Mouse (Mus musculus) midbrain, embryonic 12.5 days (tissue): ENCODE results near the gene Lpin2. TPM values are rescaled to one million over a fixed set of nuclear protein-coding genes. Genes with fewer than 3 reads are reported as not detected.

ENCODE experiments used
- ATAC-seq: fragments of 200-750 bp; cut with Nextera tagmentation; 2 replicates; pipeline ENCODE4 v1.8.0; 2017; ENCODE audit warnings: low read depth, moderate TSS enrichment, moderate library complexity; ENCODE audit not compliant: low FRiP score
- H3K27ac ChIP-seq: fragments of 300-500 bp; sonication (generic); replicated peaks from 2 replicates; pipeline ENCODE4 v1.5.1; 2016; ENCODE audit warnings: mild to moderate bottlenecking
- H3K27me3 ChIP-seq: fragments of 300-500 bp; sonication (generic); 2 replicates; pipeline ENCODE4 v1.6.1; 2016; ENCODE audit warnings: mild to moderate bottlenecking
- H3K36me3 ChIP-seq: fragments of 300-500 bp; sonication (generic); 2 replicates; pipeline ENCODE4 v1.6.1; 2016
- H3K4me1 ChIP-seq: fragments of 300-500 bp; sonication (generic); 2 replicates; pipeline ENCODE4 v1.6.1; 2016
- H3K4me2 ChIP-seq: fragments of 300-500 bp; sonication (generic); replicated peaks from 2 replicates; pipeline ENCODE4 v1.6.1; 2016; ENCODE audit warnings: mild to moderate bottlenecking, moderate library complexity
- H3K4me3 ChIP-seq: fragments of 300-500 bp; sonication (generic); 2 replicates; pipeline ENCODE4 v1.5.1; 2016; ENCODE audit warnings: mild to moderate bottlenecking
- H3K9ac ChIP-seq: fragments of 300-500 bp; sonication (generic); replicated peaks from 2 replicates; pipeline ENCODE4 v1.6.1; 2016; ENCODE audit warnings: mild to moderate bottlenecking, moderate library complexity
- H3K9me3 ChIP-seq: fragments of 300-500 bp; sonication (generic); 2 replicates; pipeline ENCODE4 v1.6.1; 2016; ENCODE audit warnings: mild to moderate bottlenecking
- WGBS: fragments of 180-500 bp; shearing (Covaris S2); methylation state at CpG from one replicate; pipeline ENCODE4 v1.1.7; 2016; 5-methylcytosine and 5-hydroxymethylcytosine counted together
- polyA plus RNA-seq: library from polyadenylated mRNA; unstranded; fragments of >200 nt; fragmentation: Nextera tagmentation; extraction: Ambion mirVana; gene quantifications from 2 replicates; pipeline ENCODE4 v1.2.1, GENCODE M21; 2016

Gene Lpin2
- polyA plus RNA-seq, 1 experiment from 2014 or later, result 41.4 TPM

DNA sequence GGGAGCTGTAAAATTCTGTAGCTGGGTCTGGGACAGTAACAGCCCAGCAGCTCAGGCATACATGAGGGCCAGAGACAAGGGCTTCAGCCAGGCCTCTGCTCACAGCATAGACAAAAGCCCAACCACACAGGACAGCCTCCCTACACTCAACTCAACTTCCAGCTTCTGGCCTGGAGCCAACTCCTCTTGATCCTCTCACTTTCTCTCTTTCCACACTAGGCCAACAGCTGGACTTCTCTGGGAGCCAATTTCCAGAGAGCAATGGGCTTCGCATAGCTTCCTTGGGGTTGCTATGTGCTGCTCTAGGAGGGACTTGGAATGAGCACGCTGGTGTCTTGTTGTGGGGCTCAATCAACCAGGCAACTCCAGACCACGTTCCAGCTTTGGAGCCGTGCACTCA lies 100.9 kb downstream of the Lpin2 start:
- Histone ChIP-seq H3K4me2 (no peak overlapping the region), H3K9ac (no peak overlapping the region), H3K36me3 (no peaks in the 10 kb centered on the region), H3K4me3 (no peak overlapping the region), H3K9me3 (no peaks in the 10 kb centered on the region), H3K27ac (no peak overlapping the region), H3K4me1 (no peaks in the 10 kb centered on the region), H3K27me3 (no peaks in the 10 kb centered on the region)
- no peak for ATAC-seq
- 86% methylated on average over 4 of the region's 4 CpGs for WGBS

DNA sequence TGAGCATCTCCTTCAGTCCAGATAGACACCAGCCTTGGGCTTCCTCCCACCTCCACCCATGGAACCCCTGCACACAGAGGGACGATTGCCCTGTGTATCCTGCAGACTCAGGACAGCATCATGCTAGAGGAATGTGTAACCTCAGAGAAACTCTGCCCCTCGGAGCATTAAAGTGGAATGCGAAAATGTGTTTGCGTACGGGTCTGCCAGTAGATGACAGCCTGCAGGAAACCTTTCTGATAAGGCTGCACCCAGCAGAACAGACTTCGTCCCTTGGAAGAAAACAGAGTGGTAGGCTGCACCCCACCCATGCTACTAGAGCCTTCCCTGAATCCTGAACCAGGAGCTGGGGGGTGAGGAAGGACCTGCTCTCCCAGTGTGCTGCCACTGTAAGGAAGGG lies 102.5 kb downstream of the Lpin2 start:
- no peak overlapping the region for H3K9ac ChIP-seq
- no peak overlapping the region for H3K4me3 ChIP-seq
- no peak for ATAC-seq
- H3K9me3 ChIP-seq, result no peaks in the 10 kb centered on the region
- H3K27me3 ChIP-seq, result no peaks in the 10 kb centered on the region
- H3K36me3 ChIP-seq, result no peaks in the 10 kb centered on the region
- H3K27ac ChIP-seq, result no peak overlapping the region
- 81% methylated on average over 6 of the region's 6 CpGs for WGBS
- H3K4me2 ChIP-seq, result no peak overlapping the region
- H3K4me1 ChIP-seq, result no peaks in the 10 kb centered on the region

DNA sequence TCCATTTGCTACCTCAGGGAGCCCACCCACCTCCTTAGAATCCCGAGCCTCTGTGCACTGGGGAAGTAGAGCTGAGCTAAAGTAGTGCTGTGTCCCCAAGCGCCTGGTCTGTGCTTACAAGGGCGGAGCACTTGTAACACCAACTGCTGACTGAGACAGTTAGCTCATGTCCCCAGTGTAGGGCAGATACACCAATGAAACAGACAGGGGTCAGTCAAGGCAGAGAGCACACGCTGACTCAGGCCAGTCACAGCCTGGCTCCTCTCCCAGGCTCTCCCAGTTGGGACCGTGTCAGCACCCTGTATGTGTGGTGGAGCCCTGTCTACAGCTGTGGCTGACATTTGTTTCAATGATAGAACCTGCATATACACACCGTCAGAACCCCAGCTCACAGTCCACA lies 103.6 kb downstream of the Lpin2 start:
- no peak overlapping the region for H3K4me2 ChIP-seq
- WGBS, result 80% methylated on average over 6 of the region's 6 CpGs
- H3K9me3 ChIP-seq, result no peaks in the 10 kb centered on the region
- no peak overlapping the region for H3K4me3 ChIP-seq
- no peaks in the 10 kb centered on the region for H3K27me3 ChIP-seq
- H3K4me1 ChIP-seq, result no peaks in the 10 kb centered on the region
- H3K27ac ChIP-seq, result no peak overlapping the region
- no peaks in the 10 kb centered on the region for H3K36me3 ChIP-seq
- ATAC-seq, result no peak
- H3K9ac ChIP-seq, result no peak overlapping the region

DNA sequence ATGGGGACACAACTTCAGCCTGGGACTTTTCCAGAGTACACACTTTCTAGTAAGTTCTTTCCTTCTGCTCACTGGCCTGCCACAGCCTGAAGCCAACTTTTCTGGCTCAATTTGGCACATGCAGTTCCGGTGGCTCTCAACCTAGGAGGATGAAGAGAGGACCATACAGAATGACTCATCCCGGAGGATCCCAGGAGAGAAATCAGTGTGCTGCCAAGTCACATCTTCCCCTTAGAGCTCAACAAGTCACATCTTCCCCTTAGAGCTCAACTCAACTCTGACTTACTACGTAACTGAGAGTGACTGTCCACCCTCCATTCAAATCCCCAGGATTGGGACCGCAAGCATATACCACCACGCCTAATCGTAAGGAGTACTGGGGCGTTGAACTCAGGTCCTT lies 105.2 kb downstream of the Lpin2 start:
- no peaks in the 10 kb centered on the region for H3K27me3 ChIP-seq
- H3K36me3 ChIP-seq, result no peaks in the 10 kb centered on the region
- H3K9ac ChIP-seq, result no peak overlapping the region
- no peaks in the 10 kb centered on the region for H3K4me1 ChIP-seq
- WGBS, result 94% methylated on average over 7 of the region's 7 CpGs
- no peaks in the 10 kb centered on the region for H3K9me3 ChIP-seq
- no peak for ATAC-seq
- no peak overlapping the region for H3K4me3 ChIP-seq
- H3K4me2 ChIP-seq, result no peak overlapping the region
- no peak overlapping the region for H3K27ac ChIP-seq

DNA sequence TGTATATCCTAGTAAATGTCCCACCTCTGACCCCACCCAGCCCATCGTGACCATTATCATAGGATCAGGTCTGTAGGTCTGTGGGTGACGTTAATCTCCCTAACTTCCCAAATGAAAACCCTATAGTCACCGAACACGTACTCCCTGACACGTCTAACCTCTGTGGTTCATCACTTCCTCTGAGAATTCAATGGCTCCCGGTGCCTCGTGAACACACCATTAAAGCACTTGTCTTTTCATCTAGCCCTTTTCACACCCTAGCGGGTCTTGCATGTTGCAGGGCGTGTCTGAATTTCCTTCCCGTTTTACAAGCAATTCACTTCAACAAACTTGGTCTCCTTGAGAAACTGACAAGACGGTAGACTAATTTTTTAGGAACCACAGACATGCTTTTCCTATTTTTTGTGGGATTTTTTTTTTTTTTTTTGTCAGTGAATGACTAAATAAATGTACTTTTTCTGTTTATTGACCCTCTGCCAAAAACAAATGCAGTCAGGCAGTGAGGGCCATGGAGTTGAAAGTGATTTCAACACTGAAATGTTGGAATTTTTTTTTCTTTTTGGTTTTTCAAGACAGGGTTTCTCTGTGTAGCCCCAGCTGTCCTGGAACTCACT lies 105.9 kb downstream of the Lpin2 start:
- H3K36me3 ChIP-seq, result no peaks in the 10 kb centered on the region
- ATAC-seq, result no peak
- no peak overlapping the region for H3K27ac ChIP-seq
- no peak overlapping the region for H3K4me2 ChIP-seq
- H3K9me3 ChIP-seq, result no peaks in the 10 kb centered on the region
- no peak overlapping the region for H3K9ac ChIP-seq
- no peaks in the 10 kb centered on the region for H3K27me3 ChIP-seq
- no peaks in the 10 kb centered on the region for H3K4me1 ChIP-seq
- H3K4me3 ChIP-seq, result no peak overlapping the region
- 92% methylated on average over 11 of the region's 11 CpGs for WGBS

DNA sequence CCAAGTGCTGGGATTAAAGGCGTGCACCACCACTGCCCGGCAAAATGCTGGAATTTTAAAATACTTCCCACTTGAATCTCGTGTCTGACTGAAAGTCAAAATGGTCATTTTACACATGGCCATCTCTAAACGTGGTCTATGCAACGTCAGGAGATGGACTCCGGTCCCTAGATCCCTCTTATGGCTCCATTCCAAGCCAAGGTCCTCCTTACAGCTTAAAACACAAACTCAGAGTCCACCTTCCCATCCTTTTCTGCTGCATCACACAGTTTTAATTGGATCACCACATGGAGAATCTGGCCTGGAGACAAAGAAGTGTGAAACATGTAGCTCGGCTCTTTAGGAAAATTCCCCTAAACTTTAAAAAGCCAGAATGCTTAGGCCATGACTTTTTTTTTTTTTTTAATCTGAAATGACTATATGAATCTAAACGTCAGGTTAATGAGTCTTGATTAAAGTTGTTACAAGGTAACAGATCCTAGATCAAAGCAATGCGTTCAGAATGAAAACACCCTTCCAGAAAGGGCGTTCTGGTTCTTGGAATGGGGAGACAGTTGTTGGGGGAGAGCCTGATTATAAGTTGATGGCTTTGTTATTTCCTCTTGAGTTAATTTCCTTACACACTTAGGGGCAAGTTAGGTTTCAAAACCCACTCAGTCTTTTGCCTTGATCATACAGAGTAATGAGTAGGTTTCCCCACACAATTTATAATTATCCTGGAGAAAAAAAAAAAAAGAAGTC lies 106.6 kb downstream of the Lpin2 start:
- no peak overlapping the region for H3K4me3 ChIP-seq
- 89% methylated on average over 10 of the region's 10 CpGs for WGBS
- no peaks in the 10 kb centered on the region for H3K9me3 ChIP-seq

DNA sequence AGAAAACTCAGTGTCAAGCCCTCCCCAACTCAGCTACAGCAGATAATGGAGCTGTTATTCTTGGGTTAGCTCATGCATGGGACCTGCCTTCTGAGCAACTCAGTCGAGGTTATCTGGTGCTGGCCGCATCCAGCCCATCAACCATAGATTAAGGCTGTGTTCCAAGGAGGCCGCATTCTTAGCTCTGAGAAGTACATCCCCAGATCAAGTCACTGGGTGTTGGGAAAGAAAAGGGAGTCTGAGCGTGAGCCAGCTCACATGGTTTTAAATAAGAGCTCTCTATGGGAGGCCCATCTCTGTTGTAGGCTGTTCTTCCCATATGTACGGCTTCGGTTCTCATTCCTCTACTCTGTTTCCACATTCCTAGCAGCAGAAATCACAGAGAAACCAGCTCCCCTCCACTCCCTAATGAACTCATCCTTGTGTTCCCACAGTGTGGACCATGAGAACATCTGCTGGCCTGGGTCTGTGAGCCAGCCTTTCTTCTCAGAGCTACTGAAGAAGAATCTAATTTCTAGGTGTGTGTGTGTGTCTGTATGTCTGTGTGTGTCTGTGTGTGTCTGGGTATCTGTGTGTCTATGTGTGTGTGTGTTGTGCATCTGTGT lies 107.3 kb downstream of the Lpin2 start:
- 75% methylated on average over 6 of the region's 6 CpGs for WGBS
- Histone ChIP-seq H3K27me3 (no peaks in the 10 kb centered on the region), H3K9ac (no peak overlapping the region), H3K4me1 (no peaks in the 10 kb centered on the region), H3K36me3 (no peaks in the 10 kb centered on the region), H3K4me2 (no peak overlapping the region), H3K27ac (no peak overlapping the region), H3K9me3 (no peaks in the 10 kb centered on the region), H3K4me3 (no peak overlapping the region)
- ATAC-seq, result no peak

More for the DNA sequence above, 106.6 kb downstream of the Lpin2 start:
- Histone ChIP-seq H3K27ac (no peak overlapping the region), H3K4me1 (no peaks in the 10 kb centered on the region), H3K4me2 (no peak overlapping the region), H3K36me3 (no peaks in the 10 kb centered on the region), H3K27me3 (no peaks in the 10 kb centered on the region), H3K9ac (no peak overlapping the region)
- no peak for ATAC-seq

DNA sequence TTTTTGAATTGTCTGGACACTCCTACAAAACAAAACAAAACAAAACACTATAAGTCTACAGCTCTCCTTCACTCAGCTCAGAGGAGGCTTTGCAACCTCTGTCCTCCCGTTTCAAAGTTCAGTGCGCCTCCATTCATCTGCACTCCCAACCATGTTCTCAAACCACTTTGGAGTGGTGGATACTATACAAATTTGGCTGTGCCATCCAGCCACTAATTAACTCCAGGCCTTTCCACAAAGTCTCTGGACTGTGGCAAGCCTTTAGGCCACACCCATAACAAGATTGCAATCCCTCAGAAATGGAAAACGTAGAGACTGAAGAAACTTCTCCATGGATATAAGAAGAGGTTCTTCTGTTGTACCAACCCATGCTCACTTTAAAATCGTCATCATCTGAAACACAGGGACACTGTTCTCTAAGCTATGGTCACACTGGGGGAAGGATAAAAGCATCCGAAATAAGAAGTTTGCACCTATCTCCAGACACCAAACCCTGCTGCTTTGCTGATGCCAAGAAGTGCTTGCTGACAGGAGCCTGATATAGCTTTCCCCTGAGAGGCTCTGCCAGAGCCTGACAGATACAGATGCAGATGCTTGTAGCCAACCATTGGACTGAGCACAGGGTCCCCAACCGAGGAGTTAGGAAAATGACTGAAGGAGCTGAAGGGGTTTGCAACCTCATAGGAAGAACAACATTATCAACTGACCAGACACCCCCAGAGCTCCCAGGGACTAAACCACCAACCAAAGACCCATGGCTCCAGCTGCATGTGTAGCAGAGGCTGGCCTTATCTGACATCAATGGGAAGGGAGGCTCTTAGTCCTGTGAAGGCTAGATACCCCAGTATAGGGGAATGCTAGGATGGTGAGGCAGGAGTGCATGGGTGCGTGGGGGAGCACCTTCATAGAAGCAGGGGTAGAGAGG lies 108.4 kb downstream of the Lpin2 start:
- no peak for ATAC-seq
- no peak overlapping the region for H3K4me2 ChIP-seq
- H3K9ac ChIP-seq, result no peak overlapping the region
- H3K9me3 ChIP-seq, result no peaks in the 10 kb centered on the region
- H3K4me1 ChIP-seq, result no peaks in the 10 kb centered on the region
- 86% methylated on average over 7 of the region's 7 CpGs for WGBS
- no peak overlapping the region for H3K27ac ChIP-seq
- no peaks in the 10 kb centered on the region for H3K27me3 ChIP-seq
- H3K4me3 ChIP-seq, result no peak overlapping the region
- H3K36me3 ChIP-seq, result no peaks in the 10 kb centered on the region

DNA sequence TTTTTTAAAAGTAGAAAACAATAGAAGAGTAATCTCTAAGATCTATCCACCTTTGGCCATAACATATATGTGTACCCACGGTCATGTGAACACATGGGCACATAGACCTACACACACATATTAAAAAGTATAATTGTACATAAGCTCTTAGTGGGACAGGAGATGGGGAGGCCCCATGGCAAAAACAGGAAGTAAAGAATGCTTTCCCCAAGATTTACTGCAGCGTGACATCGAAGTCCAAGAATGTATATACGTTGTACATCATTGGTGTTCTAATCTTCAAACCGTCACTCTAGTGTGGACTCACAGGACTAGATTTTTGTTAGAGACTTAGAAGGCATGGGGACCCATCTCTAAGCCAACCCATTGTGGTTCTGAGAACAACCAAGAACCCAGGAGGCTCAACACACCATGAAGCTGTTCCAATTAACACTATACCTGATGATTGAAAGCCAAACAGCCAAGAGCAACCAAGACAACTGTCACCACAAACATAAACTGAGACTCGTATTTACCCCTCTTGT lies 109.6 kb downstream of the Lpin2 start:
- Histone ChIP-seq H3K27me3 (no peaks in the 10 kb centered on the region), H3K27ac (no peak overlapping the region), H3K4me1 (no peaks in the 10 kb centered on the region), H3K4me3 (no peak overlapping the region), H3K36me3 (no peaks in the 10 kb centered on the region), H3K4me2 (no peak overlapping the region), H3K9ac (no peak overlapping the region), H3K9me3 (no peaks in the 10 kb centered on the region)
- ATAC-seq, result no peak
- 95% methylated on average over 6 of the region's 6 CpGs for WGBS

DNA sequence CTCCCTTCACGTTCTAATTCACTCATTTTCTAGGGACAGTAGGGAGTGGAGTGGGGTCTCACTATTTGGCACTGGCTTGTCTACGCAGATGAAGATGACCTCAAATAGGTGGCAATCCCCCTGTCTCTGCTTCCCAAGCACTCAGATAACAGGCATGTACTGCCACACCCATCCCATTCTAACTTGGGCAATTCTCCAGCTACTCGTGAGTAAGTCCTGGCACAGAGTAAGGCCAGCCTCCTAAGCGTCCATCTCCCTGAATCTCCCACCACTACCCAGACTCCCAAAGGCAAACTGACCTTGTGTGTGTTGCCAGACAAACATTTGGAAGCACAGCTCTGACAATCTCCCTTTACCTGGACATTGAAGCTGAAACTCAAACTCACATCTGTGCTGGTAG lies 110.5 kb downstream of the Lpin2 start:
- H3K36me3 ChIP-seq, result no peaks in the 10 kb centered on the region
- no peaks in the 10 kb centered on the region for H3K9me3 ChIP-seq
- no peaks in the 10 kb centered on the region for H3K4me1 ChIP-seq
- no peak overlapping the region for H3K4me2 ChIP-seq
- H3K4me3 ChIP-seq, result no peak overlapping the region
- no peak overlapping the region for H3K27ac ChIP-seq
- WGBS, result 79% methylated on average over 4 of the region's 4 CpGs
- no peaks in the 10 kb centered on the region for H3K27me3 ChIP-seq
- no peak for ATAC-seq
- H3K9ac ChIP-seq, result no peak overlapping the region

DNA sequence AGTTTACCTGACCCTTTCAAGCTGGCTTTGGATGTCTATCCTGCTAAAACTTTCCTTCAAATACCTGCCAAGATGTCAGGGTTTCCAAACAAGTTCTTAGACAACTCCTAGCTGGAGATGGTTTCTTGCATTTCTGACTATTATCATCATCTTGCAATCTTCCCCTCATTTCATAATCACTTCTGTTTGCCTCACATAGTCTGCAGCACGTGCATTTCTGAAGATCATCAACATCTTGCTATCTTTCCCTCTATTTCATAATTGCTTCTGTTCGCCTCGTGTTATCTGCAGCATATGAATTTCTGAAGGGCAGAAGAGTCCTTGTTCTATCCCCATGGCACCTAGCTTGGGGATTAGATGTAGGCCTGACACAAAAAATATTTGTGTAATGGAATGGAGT lies 112.2 kb downstream of the Lpin2 start:
- H3K4me3 ChIP-seq, result no peak overlapping the region
- H3K4me2 ChIP-seq, result no peak overlapping the region
- H3K36me3 ChIP-seq, result no peaks in the 10 kb centered on the region
- ATAC-seq, result no peak
- no peak overlapping the region for H3K27ac ChIP-seq
- no peaks in the 10 kb centered on the region for H3K4me1 ChIP-seq
- H3K9ac ChIP-seq, result no peak overlapping the region
- no peaks in the 10 kb centered on the region for H3K27me3 ChIP-seq
- 84% methylated on average over 3 of the region's 3 CpGs for WGBS
- no peaks in the 10 kb centered on the region for H3K9me3 ChIP-seq
